Mouse (Mus musculus): ENCODE measurements at regions not wholly inside any gene's neighbourhood (a gene's known extent, or its start where the extent isn't known, plus 50 kb on each side); places are given as distances from the start of the nearest gene placed in this dataset.
A peak's percentile ranks its signal among the peaks of the same experiment; 100 is the strongest.

GRCm38 (mm10) chr14:58967975-58968374, 174.7 kb downstream of the 1700129C05Rik start:
- DNase-seq (ENCODE audit: low spot score in 2 of 2), result no peak

GRCm38 (mm10) chr14:58967163-58967562, 175.5 kb downstream of the 1700129C05Rik start:
- DNase-seq (ENCODE audit: low spot score in 2 of 2), result no peak

GRCm38 (mm10) chr14:58944958-58945357, 197.7 kb downstream of the 1700129C05Rik start:
- no peak for DNase-seq (ENCODE audit: low spot score in 2 of 2)

GRCm38 (mm10) chr14:58943267-58943765, 199.4 kb downstream of the 1700129C05Rik start:
- DNase-seq (ENCODE audit: low spot score in 2 of 2), result no peak

GRCm38 (mm10) chr14:58939086-58939485, 203.6 kb downstream of the 1700129C05Rik start:
- peak in 1 of 2 experiments; percentile 2 for DNase-seq (ENCODE audit: low spot score in 2 of 2)

- DNase-seq (ENCODE audit: low spot score in 2 of 2), result no peak
Measured at GRCm38 (mm10) chr14:58938601-58938970, 204.1 kb downstream of the 1700129C05Rik start.

- DNase-seq (ENCODE audit: low spot score in 2 of 2), result no peak
Measured at GRCm38 (mm10) chr14:58937791-58938600, 204.7 kb downstream of the 1700129C05Rik start.

- no peak for DNase-seq (ENCODE audit: low spot score in 2 of 2)
Measured at GRCm38 (mm10) chr14:58937331-58937730, 205.4 kb downstream of the 1700129C05Rik start.

- no peak for DNase-seq (ENCODE audit: low spot score in 2 of 2)
Measured at GRCm38 (mm10) chr14:58936131-58936530, 206.6 kb downstream of the 1700129C05Rik start.

- no peak for DNase-seq (ENCODE audit: low spot score in 2 of 2)
Measured at GRCm38 (mm10) chr14:58917853-58918252, 224.8 kb downstream of the 1700129C05Rik start.

- no peak for DNase-seq (ENCODE audit: low spot score in 2 of 2)
Measured at GRCm38 (mm10) chr14:58917228-58917627, 225.5 kb downstream of the 1700129C05Rik start.

- no peak for DNase-seq (ENCODE audit: low spot score in 2 of 2)
Measured at GRCm38 (mm10) chr14:58914937-58915336, 227.8 kb downstream of the 1700129C05Rik start.

- DNase-seq (ENCODE audit: low spot score in 2 of 2), result no peak
Measured at GRCm38 (mm10) chr14:58910846-58911245, 231.8 kb downstream of the 1700129C05Rik start.

GRCm38 (mm10) chr14:58907932-58908331, 234.8 kb downstream of the 1700129C05Rik start:
- DNase-seq (ENCODE audit: low spot score in 2 of 2), result no peak

- DNase-seq (ENCODE audit: low spot score in 2 of 2), result no peak
Measured at GRCm38 (mm10) chr14:58907359-58907758, 235.3 kb downstream of the 1700129C05Rik start.

- no peak for DNase-seq (ENCODE audit: low spot score in 2 of 2)
Measured at GRCm38 (mm10) chr14:58906631-58907030, 236.1 kb downstream of the 1700129C05Rik start.

GRCm38 (mm10) chr14:58868176-58868949, 274.3 kb downstream of the 1700129C05Rik start:
- no peak for DNase-seq (ENCODE audit: low spot score in 2 of 2)

- DNase-seq (ENCODE audit: low spot score in 2 of 2), result no peak
Measured at GRCm38 (mm10) chr14:58867396-58868107, 275.1 kb downstream of the 1700129C05Rik start.

GRCm38 (mm10) chr14:58854871-58855270, 287.8 kb downstream of the 1700129C05Rik start:
- no peak for DNase-seq (ENCODE audit: low spot score in 2 of 2)

- DNase-seq (ENCODE audit: low spot score in 2 of 2), result no peak
Measured at GRCm38 (mm10) chr14:58844565-58844964, 298.1 kb downstream of the 1700129C05Rik start.

- DNase-seq (ENCODE audit: low spot score in 2 of 2), result no peak
Measured at GRCm38 (mm10) chr14:58842196-58842886, 300.4 kb downstream of the 1700129C05Rik start.

Data from left cerebral cortex, adult 9 months (tissue).